Mouse (Mus musculus): ENCODE measurements around the gene Tmem221. TPM values are rescaled to one million over a fixed set of nuclear protein-coding genes. Genes with fewer than 3 reads are reported as not detected.

The Tmem221 gene
- total and polyA plus RNA-seq, 3 experiments = 1.7 to 5.1 TPM; not detected in 1

DNA sequence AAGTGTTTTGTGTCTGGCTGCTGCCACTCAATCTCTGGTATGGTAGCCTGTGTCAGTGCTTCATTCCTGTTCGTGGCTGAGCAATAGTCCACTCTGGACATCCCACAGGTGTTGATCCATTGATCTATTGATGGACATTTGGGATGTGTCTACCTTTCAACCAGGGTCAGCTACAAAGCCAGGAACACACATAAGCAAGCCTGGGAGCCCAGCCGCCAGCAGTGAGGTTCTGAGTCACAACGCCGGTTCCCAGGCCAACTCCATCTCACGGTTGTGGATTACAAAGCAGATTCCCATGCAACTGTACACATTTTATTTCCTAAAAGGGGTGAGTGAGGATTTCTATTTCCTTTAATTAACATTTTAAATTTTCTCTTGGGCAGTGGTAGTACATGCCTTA is 2.1 kb upstream of the Tmem221 start:
- Histone ChIP-seq H3K9me3 (replicated peaks; ENCODE audit: insufficient read depth, low read length) (no peaks in the 10 kb centered on the region), H3K36me3 (ENCODE audit: control insufficient read depth in 1 of 2, insufficient read depth in 2 of 2, low read length in 2 of 2) (peaks cover 0 to 7% of the 10 kb centered on the region in 2 experiments; a peak in 2 of 4 replicates), H3K27me3 (ENCODE audit: control insufficient read depth in 1 of 2, insufficient read depth in 2 of 2, low read length in 2 of 2) (no peaks in the 10 kb centered on the region), H3K27ac (ENCODE audit: control insufficient read depth, low read depth, low read length) (no peak overlapping the region), H3K4me3 (ENCODE audit: control insufficient read depth in 1 of 2, insufficient read depth in 1 of 2, low read depth in 2 of 2, low read length in 2 of 2) (no peak overlapping the region), H3K4me1 (ENCODE audit: control insufficient read depth in 1 of 2, insufficient read depth in 2 of 2, low read length in 2 of 2) (peaks cover 4 to 11% of the 10 kb centered on the region in 2 experiments; a peak in 3 of 4 replicates), H3K79me2 (ENCODE audit: control insufficient read depth, insufficient read depth, low read length, poor library complexity) (no peaks in the 10 kb centered on the region), H3K9ac (ENCODE audit: control insufficient read depth, low read depth, low read length, poor library complexity, severe bottlenecking) (no peak overlapping the region)
- DNase-seq (ENCODE audit: low read depth, low spot score) = no peak
- TF ChIP-seq MAX (IDR thresholded peaks at IDR 0.05; ENCODE audit: low read length) = no peak
- TF ChIP-seq BHLHE40 (IDR thresholded peaks at IDR 0.05; ENCODE audit: borderline replicate concordance, low read depth, low read length) = no peak
- no peak for TF ChIP-seq UBTF (IDR thresholded peaks at IDR 0.05; ENCODE audit: borderline replicate concordance, insufficient read depth, low read depth, low read length)
- TF ChIP-seq SMC3 (IDR thresholded peaks at IDR 0.05; ENCODE audit: low read depth, low read length) = no peak
- no peak for TF ChIP-seq HCFC1 (IDR thresholded peaks at IDR 0.05; ENCODE audit: low read depth, low read length)
- no peak for TF ChIP-seq CHD2 (IDR thresholded peaks at IDR 0.05; ENCODE audit: low read length)
- TF ChIP-seq TBP (IDR thresholded peaks at IDR 0.05; ENCODE audit: low read depth, low read length) = no peak
- no peak for TF ChIP-seq MAZ (IDR thresholded peaks at IDR 0.05; ENCODE audit: low read depth, low read length)
- TF ChIP-seq RAD21 (IDR thresholded peaks at IDR 0.05; ENCODE audit: low read depth, low read length) = no peak
- no peak for TF ChIP-seq MYB (IDR thresholded peaks at IDR 0.05; ENCODE audit: low read depth, low read length)
- TF ChIP-seq RCOR1 (IDR thresholded peaks at IDR 0.05; ENCODE audit: low read depth, low read length) = no peak
- TF ChIP-seq TCF12 (IDR thresholded peaks at IDR 0.05; ENCODE audit: low read depth, low read length) = no peak

GRCm38 (mm10) chr8:71560071-71560470 is 1.4 kb upstream of the Tmem221 start:
- peak; percentile 34 for DNase-seq (ENCODE audit: low read depth, low spot score)
- no peak overlapping the region for H3K9ac ChIP-seq (ENCODE audit: control insufficient read depth, low read depth, low read length, poor library complexity, severe bottlenecking)
- H3K79me2 ChIP-seq (ENCODE audit: control insufficient read depth, insufficient read depth, low read length, poor library complexity) = no peaks in the 10 kb centered on the region
- H3K4me3 ChIP-seq (ENCODE audit: control insufficient read depth in 1 of 2, insufficient read depth in 1 of 2, low read depth in 2 of 2, low read length in 2 of 2) = no peak overlapping the region; a peak in 1 of 4 replicates
- H3K27ac ChIP-seq (ENCODE audit: control insufficient read depth, low read depth, low read length) = no peak overlapping the region
- H3K36me3 ChIP-seq (ENCODE audit: control insufficient read depth in 1 of 2, insufficient read depth in 2 of 2, low read length in 2 of 2) = peaks cover 0 to 8% of the 10 kb centered on the region in 2 experiments; a peak in 2 of 4 replicates
- H3K4me1 ChIP-seq (ENCODE audit: control insufficient read depth in 1 of 2, insufficient read depth in 2 of 2, low read length in 2 of 2) = peaks cover 4 to 15% of the 10 kb centered on the region in 2 experiments; a peak in 3 of 4 replicates
- no peaks in the 10 kb centered on the region for H3K9me3 ChIP-seq (replicated peaks; ENCODE audit: insufficient read depth, low read length)
- TF ChIP-seq POLR2AphosphoS2 (IDR thresholded peaks at IDR 0.05; ENCODE audit: low read length) = no peak
- no peak for TF ChIP-seq ETS1 (IDR thresholded peaks at IDR 0.05; ENCODE audit: low read depth, low read length)
- no peak for TF ChIP-seq MAFK (IDR thresholded peaks at IDR 0.05; ENCODE audit: borderline replicate concordance, low read depth, low read length)
- TF ChIP-seq POLR2A (IDR thresholded peaks at IDR 0.05; ENCODE audit: control insufficient read depth in 1 of 2, insufficient read depth in 1 of 2, low read depth in 1 of 2, low read length in 2 of 2, poor library complexity in 1 of 2) = no peak
- TF ChIP-seq SMC3 (IDR thresholded peaks at IDR 0.05; ENCODE audit: low read depth, low read length) = no peak
- TF ChIP-seq RAD21 (IDR thresholded peaks at IDR 0.05; ENCODE audit: low read depth, low read length) = no peak
- no peak for TF ChIP-seq NRF1 (IDR thresholded peaks at IDR 0.05; ENCODE audit: insufficient read depth, low read depth, low read length, poor library complexity, severe bottlenecking)
- no peak for TF ChIP-seq KAT2A (conservative IDR thresholded peaks at IDR 0.05; ENCODE audit: low read depth, low read length)
- no peak for TF ChIP-seq ZKSCAN1 (IDR thresholded peaks at IDR 0.05; ENCODE audit: low read depth, low read length)
- no peak for TF ChIP-seq MEF2A (IDR thresholded peaks at IDR 0.05; ENCODE audit: extremely low read depth, insufficient replicate concordance, low read depth, low read length, poor library complexity, severe bottlenecking)
- no peak for TF ChIP-seq TAL1 (IDR thresholded peaks at IDR 0.05; ENCODE audit: low read length)
- no peaks in the 10 kb centered on the region for H3K27me3 ChIP-seq (ENCODE audit: control insufficient read depth in 1 of 2, insufficient read depth in 2 of 2, low read length in 2 of 2)
